Mouse (Mus musculus) myocyte (in vitro differentiated cells): ENCODE measurements at regions not wholly inside any gene's neighbourhood (a gene's known extent, or its start where the extent isn't known, plus 50 kb on each side); places are given as distances from the start of the nearest gene placed in this dataset.

Experiments
- E2F4 ChIP-seq: IDR thresholded peaks from one replicate; pipeline ENCODE4 v1.6.1; 2011; ENCODE audit warnings: mild to moderate bottlenecking, control low read depth, moderate library complexity; ENCODE audit not compliant: insufficient read depth
- POLR2A ChIP-seq: IDR thresholded peaks from one replicate; pipeline ENCODE4 v1.6.1; 2011; ENCODE audit warnings: low read depth, mild to moderate bottlenecking, control low read depth, moderate library complexity; ENCODE audit not compliant: insufficient read length
- POLR2AphosphoS2 ChIP-seq: IDR thresholded peaks from one replicate; pipeline ENCODE4 v1.6.1; 2011; ENCODE audit warnings: low read depth, control low read depth; ENCODE audit not compliant: insufficient read length
- REST ChIP-seq: IDR thresholded peaks from one replicate; pipeline ENCODE4 v1.6.1; 2011; ENCODE audit warnings: mild to moderate bottlenecking, control low read depth, moderate library complexity; ENCODE audit not compliant: insufficient read depth, insufficient read length
- TCF12 ChIP-seq: IDR thresholded peaks from one replicate; pipeline ENCODE4 v1.6.1; 2011; ENCODE audit warnings: mild to moderate bottlenecking, control low read depth; ENCODE audit not compliant: poor library complexity, insufficient read depth, severe bottlenecking
- USF1 ChIP-seq: IDR thresholded peaks from one replicate; pipeline ENCODE4 v1.6.1; 2011; ENCODE audit warnings: low read depth, mild to moderate bottlenecking, control low read depth, moderate library complexity

DNA sequence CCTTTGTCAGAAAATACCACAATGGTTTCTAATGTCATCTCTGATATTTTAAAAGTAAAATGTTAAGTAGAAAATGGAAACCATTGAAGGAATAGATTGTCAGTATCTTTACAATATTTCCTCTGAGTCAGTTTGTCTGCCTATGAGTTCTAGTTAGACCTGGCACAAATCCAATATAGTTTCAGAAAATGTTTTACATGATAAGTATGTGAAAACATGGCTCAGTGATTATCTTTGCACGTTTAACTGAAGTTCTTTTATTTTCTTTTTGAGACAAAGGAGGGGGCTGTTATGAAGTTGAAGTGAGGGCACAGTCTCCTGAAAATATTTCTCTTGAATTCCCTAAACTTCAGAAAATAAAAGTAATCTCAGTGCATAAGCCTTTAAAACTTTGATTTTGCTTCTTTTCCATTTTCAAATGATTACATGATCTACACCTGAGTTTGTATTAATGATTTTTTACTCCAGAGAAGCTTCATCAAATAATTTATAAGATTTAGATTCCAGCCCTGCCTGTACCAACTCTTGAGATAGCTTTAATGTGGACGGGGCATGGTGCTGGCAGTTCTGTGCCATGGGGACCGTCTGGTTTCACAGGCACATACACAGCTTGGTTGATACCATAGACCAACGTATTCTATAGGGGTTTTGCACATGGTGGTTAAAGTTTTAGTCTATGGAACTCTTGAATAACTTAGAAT lies 336.5 kb downstream of the Pdha2 start:
- TF ChIP-seq POLR2AphosphoS2: no peak
- TF ChIP-seq POLR2A: no peak
- no peak for TF ChIP-seq REST
- TF ChIP-seq E2F4: no peak
- no peak for TF ChIP-seq TCF12
- TF ChIP-seq USF1: no peak
